Mouse (Mus musculus) embryonic facial prominence, embryonic 12.5 days (tissue): ENCODE data around the gene Sltm. TPM values are rescaled to one million over a fixed set of nuclear protein-coding genes. Genes with fewer than 3 reads are reported as not detected.
A peak's percentile ranks its signal among the peaks of the same experiment; 100 is the strongest.

Experiments
- ATAC-seq: fragments of 200-750 bp; cut with Nextera tagmentation; 2 replicates; pipeline ENCODE4 v1.8.0; 2017; ENCODE audit not compliant: insufficient number of reproducible peaks, insufficient read depth, low FRiP score, low TSS enrichment
- H3K27ac ChIP-seq: fragments of 300-500 bp; sonication (generic); 2 replicates; pipeline ENCODE4 v1.5.1; 2016; ENCODE audit warnings: mild to moderate bottlenecking
- H3K27me3 ChIP-seq: fragments of 300-500 bp; sonication (generic); 2 replicates; pipeline ENCODE4 v1.6.1; 2016; ENCODE audit warnings: mild to moderate bottlenecking, moderate library complexity
- H3K36me3 ChIP-seq: fragments of 300-500 bp; sonication (generic); 2 replicates; pipeline ENCODE4 v1.6.1; 2016; ENCODE audit warnings: mild to moderate bottlenecking
- H3K4me1 ChIP-seq: fragments of 300-500 bp; sonication (generic); 2 replicates; pipeline ENCODE4 v1.6.1; 2016
- H3K4me2 ChIP-seq: fragments of 300-500 bp; sonication (generic); replicated peaks from 2 replicates; pipeline ENCODE4 v1.6.1; 2016; ENCODE audit warnings: mild to moderate bottlenecking, moderate library complexity
- H3K4me3 ChIP-seq: fragments of 300-500 bp; sonication (generic); 2 replicates; pipeline ENCODE4 v1.5.1; 2016; ENCODE audit warnings: mild to moderate bottlenecking
- H3K9ac ChIP-seq: fragments of 300-500 bp; sonication (generic); 2 replicates; pipeline ENCODE4 v1.6.1; 2016; ENCODE audit warnings: mild to moderate bottlenecking, moderate library complexity
- H3K9me3 ChIP-seq: fragments of 300-500 bp; sonication (generic); 2 replicates; pipeline ENCODE4 v1.6.1; 2016; ENCODE audit warnings: mild to moderate bottlenecking, moderate library complexity
- WGBS: fragments of 180-500 bp; shearing (Covaris S2); methylation state at CpG from one replicate; pipeline ENCODE4 v1.1.7; 2016; 5-methylcytosine and 5-hydroxymethylcytosine counted together
- polyA plus RNA-seq: library from polyadenylated mRNA; unstranded; fragments of >200 nt; fragmentation: Nextera tagmentation; extraction: Ambion mirVana; gene quantifications from 2 replicates; pipeline ENCODE4 v1.2.1, GENCODE M21; 2016

The Sltm gene
- 70.7 and 77.6 TPM in 2 replicates for polyA plus RNA-seq

DNA sequence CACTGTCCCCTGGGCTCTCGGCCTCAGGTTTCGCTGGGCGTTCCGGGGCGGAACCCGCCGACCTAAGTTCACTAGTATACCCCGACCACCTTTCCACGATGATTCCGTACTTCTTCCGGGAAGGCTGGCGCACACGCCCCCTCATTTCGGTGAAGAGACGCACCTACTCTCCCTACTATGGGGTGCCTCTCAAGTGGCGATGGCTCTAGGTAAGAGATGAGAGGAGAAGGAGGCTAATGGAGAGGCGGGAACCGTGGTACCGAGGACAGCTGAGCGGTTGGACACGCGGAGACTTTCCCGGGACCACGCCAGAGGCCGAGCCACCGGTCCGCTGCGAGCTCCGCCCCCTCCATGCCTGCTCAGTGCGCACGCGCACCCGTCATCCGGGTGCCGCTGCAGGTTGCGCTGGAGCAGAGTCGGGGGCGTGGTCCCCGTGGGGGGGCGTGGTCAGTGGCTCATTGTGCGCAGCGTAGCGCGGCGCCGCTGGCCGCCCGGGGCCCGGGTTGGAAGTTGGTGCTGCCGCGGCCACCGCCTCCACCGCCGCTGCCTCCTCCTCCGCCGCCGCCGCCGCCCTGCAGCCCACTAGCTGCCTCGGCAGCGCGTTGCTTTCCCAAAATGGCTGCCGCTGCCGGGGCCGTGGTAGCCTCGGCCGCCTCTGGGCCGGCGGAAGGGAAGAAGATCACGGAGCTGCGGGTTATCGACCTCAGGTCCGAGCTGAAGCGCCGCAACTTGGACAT lies at the start of gene Sltm:
Gene Sltm, plus strand, starts transcription at position 450 of the 737 bp plus-strand sequence.
- peaks cover 11% of the 10 kb centered on the region for H3K4me1 ChIP-seq
- no peaks in the 10 kb centered on the region for H3K9me3 ChIP-seq
- WGBS = under 1% methylated on average over 70 of the region's 75 CpGs
- peaks cover 3% of the 10 kb centered on the region; the same call in 1 of the 2 replicates for H3K36me3 ChIP-seq
- peak within 1 kb of the TSS; percentile 91 for H3K4me3 ChIP-seq
- peak within 1 kb of the TSS; percentile 99 for H3K27ac ChIP-seq
- H3K4me2 ChIP-seq = peak within 1 kb of the TSS; percentile 77
- peak within 1 kb of the TSS; percentile 97 for H3K9ac ChIP-seq
- H3K27me3 ChIP-seq = no peaks in the 10 kb centered on the region
- peak; percentile 94 for ATAC-seq

DNA sequence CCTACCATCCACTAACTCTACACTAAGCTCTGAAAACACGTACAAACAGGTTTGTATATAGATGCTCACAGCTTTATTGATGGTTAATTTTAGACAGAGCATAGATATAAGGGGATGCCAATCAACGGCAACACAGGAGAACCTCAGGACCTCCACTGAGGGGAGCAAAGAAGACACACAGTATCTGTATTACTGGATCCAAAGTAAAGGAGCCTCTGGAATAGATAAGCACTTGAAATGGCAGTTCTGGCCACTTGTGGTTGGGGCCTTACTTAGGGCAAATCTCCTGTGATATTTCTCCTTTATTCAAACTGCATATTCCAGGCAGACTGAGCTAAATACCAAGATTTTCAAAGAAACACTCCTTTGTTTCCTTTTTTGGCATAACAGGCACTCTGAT lies 49.5 kb upstream of the Sltm start:
- no peak overlapping the region for H3K9ac ChIP-seq
- no peaks in the 10 kb centered on the region for H3K27me3 ChIP-seq
- H3K4me1 ChIP-seq = no peaks in the 10 kb centered on the region
- H3K27ac ChIP-seq = no peak overlapping the region
- H3K4me2 ChIP-seq = no peak overlapping the region
- 91% methylated on average over 2 of the region's 2 CpGs for WGBS
- no peaks in the 10 kb centered on the region for H3K9me3 ChIP-seq
- H3K4me3 ChIP-seq = no peak overlapping the region
- 0 out of 2 replicates have a peak, but pooled peaks cover 6% of the 10 kb centered on the region for H3K36me3 ChIP-seq
- ATAC-seq = no peak

GRCm38 (mm10) chr9:70496990-70497389 lies 45.6 kb upstream of the Sltm start:
- 0 out of 2 replicates have a peak, but pooled peaks cover 21% of the 10 kb centered on the region for H3K36me3 ChIP-seq
- peaks cover 2% of the 10 kb centered on the region for H3K4me1 ChIP-seq
- H3K9ac ChIP-seq = no peak overlapping the region
- no peak overlapping the region for H3K4me2 ChIP-seq
- no peak for ATAC-seq
- no peaks in the 10 kb centered on the region for H3K9me3 ChIP-seq
- H3K27ac ChIP-seq = no peak overlapping the region
- H3K4me3 ChIP-seq = no peak overlapping the region
- H3K27me3 ChIP-seq = no peaks in the 10 kb centered on the region

DNA sequence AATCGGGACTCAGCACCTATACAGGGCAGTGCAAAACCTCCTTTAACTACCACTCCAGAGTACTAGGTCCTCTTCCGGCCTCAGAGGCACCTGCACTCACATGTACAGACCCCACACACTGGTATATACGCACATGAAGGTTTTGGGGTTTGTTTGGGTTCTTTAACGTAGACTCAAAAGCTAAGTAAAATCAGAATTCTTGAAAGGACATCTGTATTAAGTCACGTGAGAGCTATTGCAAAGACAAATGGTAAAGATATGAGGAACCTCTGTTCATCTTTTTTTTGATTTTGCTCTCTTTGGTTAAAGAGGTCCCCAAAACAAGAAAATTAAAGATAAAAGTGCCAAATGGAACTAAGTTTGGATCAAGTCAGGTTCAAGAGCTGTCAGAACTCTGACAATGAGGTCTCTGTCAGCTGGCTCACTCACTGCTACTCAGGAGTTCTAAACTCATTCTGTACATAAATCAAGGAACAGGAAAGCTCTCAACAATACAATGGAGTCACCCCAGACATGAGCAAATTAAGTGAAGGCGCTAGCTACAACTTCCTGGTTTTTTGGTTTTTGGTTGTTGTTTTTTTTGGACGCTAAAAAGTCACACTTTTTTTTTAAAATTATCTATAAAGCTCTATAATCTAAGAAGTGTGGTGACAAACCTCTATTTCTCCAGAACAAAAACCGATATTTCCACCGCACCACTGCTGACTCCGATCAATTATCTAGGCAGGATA lies 40.1 kb upstream of the Sltm start:
- H3K9ac ChIP-seq = peak overlapping the region; percentile 98
- H3K4me3 ChIP-seq = peak overlapping the region; percentile 97
- H3K9me3 ChIP-seq = no peaks in the 10 kb centered on the region
- H3K27me3 ChIP-seq = no peaks in the 10 kb centered on the region
- peak overlapping the region; percentile 68 for H3K4me2 ChIP-seq
- no peak for ATAC-seq
- H3K4me1 ChIP-seq = peaks cover 8% of the 10 kb centered on the region
- H3K27ac ChIP-seq = peak overlapping the region; percentile 99
- 38% methylated on average over 10 of the region's 10 CpGs for WGBS
- 0 out of 2 replicates have a peak, but pooled peaks cover 15% of the 10 kb centered on the region for H3K36me3 ChIP-seq

DNA sequence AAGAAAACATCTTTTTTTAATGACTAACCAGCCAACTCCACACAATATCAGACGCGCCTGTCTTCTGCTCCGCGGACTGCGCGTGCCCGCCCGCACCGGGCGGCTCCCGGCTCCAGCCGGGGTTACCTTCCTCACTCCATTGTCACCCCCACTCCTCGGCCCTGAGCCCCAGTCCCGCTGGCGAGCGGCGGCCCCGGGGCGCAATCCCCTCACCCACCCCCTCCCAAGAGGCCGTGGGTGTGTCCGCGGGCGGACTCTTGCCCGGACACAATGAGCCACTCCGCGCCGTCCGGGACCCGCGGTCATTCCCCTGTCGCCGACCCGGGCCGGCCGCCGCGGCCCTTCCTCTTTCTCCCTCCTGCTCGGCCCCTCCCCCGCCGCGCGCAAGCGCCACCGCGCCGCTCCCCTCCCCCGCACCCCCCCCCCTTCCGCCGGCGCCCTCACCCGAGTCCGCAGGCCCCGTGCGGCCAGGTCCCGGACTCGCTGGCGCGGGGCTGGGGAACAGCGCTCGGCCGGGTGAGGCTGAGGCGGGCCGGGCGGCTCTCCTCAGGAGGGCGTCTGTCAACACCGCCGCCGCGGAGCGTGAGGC lies 39.4 kb upstream of the Sltm start:
- H3K27ac ChIP-seq = peak overlapping the region; percentile 99
- WGBS = under 1% methylated on average over 61 of the region's 70 CpGs
- ATAC-seq = peak; percentile 87

GRCm38 (mm10) chr9:70503626-70504041 lies 38.9 kb upstream of the Sltm start, which contains the start of gene Rnf111:
Gene Rnf111, minus strand, starts transcription at chr9:70503725.
- peak within 1 kb of the TSS; percentile 99 for H3K27ac ChIP-seq
- WGBS = under 1% methylated on average over 45 of the region's 45 CpGs

More for the DNA sequence above, 39.4 kb upstream of the Sltm start:
- Histone ChIP-seq H3K36me3 (0 out of 2 replicates have a peak, but pooled peaks cover 15% of the 10 kb centered on the region), H3K9ac (peak overlapping the region; percentile 98), H3K4me3 (peak overlapping the region; percentile 97), H3K4me2 (peak overlapping the region; percentile 68), H3K27me3 (no peaks in the 10 kb centered on the region), H3K9me3 (no peaks in the 10 kb centered on the region), H3K4me1 (peaks cover 8% of the 10 kb centered on the region)

DNA sequence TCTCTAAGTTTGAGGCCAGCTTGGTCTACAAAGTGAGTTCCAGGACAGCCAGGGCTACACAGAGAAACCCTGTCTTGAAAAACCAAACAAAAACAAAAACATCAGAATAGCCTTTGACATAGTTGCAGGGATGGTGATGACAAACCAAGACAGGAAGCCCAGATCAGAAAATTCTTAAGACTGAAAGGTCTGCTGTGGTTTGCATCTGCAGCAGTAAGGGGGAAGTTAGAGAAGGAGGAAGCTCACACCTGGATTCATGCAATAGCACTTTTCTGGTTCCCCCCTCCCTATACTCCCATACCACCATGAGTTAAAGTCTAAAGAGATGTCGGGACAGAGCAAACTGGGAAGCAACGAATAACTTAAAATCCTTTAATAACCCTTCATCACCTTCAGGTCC lies 36.4 kb upstream of the Sltm start:
- 70% methylated on average over 2 of the region's 2 CpGs for WGBS
- no peaks in the 10 kb centered on the region for H3K9me3 ChIP-seq
- no peaks in the 10 kb centered on the region for H3K27me3 ChIP-seq
- ATAC-seq = no peak
- no peaks in the 10 kb centered on the region for H3K36me3 ChIP-seq
- H3K4me1 ChIP-seq = peaks cover 8% of the 10 kb centered on the region
- no peak overlapping the region for H3K4me3 ChIP-seq
- H3K4me2 ChIP-seq = no peak overlapping the region
- no peak overlapping the region for H3K27ac ChIP-seq
- H3K9ac ChIP-seq = no peak overlapping the region

More at GRCm38 (mm10) chr9:70503626-70504041, 38.9 kb upstream of the Sltm start, which contains the start of gene Rnf111:
- Histone ChIP-seq H3K9me3 (no peaks in the 10 kb centered on the region), H3K4me1 (peaks cover 8% of the 10 kb centered on the region), H3K9ac (peak within 1 kb of the TSS; percentile 98), H3K36me3 (0 out of 2 replicates have a peak, but pooled peaks cover 10% of the 10 kb centered on the region), H3K4me2 (peak within 1 kb of the TSS; percentile 68), H3K27me3 (no peaks in the 10 kb centered on the region), H3K4me3 (peak within 1 kb of the TSS; percentile 97)
- peak; percentile 95 for ATAC-seq

- no peak overlapping the region for H3K9ac ChIP-seq
- H3K4me3 ChIP-seq = no peak overlapping the region
- no peak overlapping the region for H3K4me2 ChIP-seq
- H3K4me1 ChIP-seq = peaks cover 8% of the 10 kb centered on the region
- no peaks in the 10 kb centered on the region for H3K36me3 ChIP-seq
- no peak overlapping the region for H3K27ac ChIP-seq
- H3K9me3 ChIP-seq = no peaks in the 10 kb centered on the region
- WGBS = 84% methylated on average over 8 of the region's 8 CpGs
- H3K27me3 ChIP-seq = no peaks in the 10 kb centered on the region
- no peak for ATAC-seq
These were observed 35.8 kb upstream of the Sltm start for GRCm38 (mm10) chr9:70506787-70507186.

- 77% methylated on average over 4 of the region's 4 CpGs for WGBS
- H3K27me3 ChIP-seq = no peaks in the 10 kb centered on the region
- no peak overlapping the region for H3K4me3 ChIP-seq
- ATAC-seq = no peak
- H3K4me2 ChIP-seq = no peak overlapping the region
- no peak overlapping the region for H3K27ac ChIP-seq
- no peak overlapping the region for H3K9ac ChIP-seq
- no peaks in the 10 kb centered on the region for H3K36me3 ChIP-seq
- no peaks in the 10 kb centered on the region for H3K9me3 ChIP-seq
- no peaks in the 10 kb centered on the region for H3K4me1 ChIP-seq
These were observed 32.5 kb upstream of the Sltm start for GRCm38 (mm10) chr9:70509906-70510525.

DNA sequence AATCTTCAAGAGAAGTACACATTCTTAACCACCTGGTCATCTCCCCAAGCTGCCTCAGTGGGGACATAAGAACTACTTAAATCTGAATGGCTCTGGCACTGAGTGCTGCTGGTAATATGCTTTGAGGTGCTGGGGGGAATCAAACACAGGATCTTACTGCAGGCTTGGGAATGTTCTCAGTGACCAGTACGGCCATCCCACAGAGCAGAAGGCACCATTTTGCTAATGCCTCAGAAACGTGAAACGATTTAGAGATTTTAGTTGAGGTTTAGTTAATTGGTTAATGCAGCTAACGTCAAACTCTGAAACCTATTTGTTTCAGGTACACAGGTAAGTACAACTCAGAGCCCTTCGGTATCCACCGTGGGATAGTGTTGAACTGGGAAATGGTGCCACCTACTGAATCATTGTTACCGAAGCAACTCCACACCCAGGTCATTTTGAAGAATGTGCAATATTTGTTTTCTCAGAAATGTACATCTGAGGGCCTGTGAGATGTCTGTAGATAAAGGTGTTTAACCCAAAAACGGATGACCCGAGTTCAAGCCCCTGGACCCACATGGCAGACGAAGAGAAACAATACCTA lies 31.5 kb upstream of the Sltm start:
- Histone ChIP-seq H3K36me3 (no peaks in the 10 kb centered on the region), H3K9ac (no peak overlapping the region), H3K4me1 (no peaks in the 10 kb centered on the region), H3K27me3 (no peaks in the 10 kb centered on the region), H3K4me2 (no peak overlapping the region), H3K9me3 (no peaks in the 10 kb centered on the region), H3K4me3 (no peak overlapping the region), H3K27ac (no peak overlapping the region)
- ATAC-seq = no peak
- WGBS = 57% methylated on average over 10 of the region's 10 CpGs

GRCm38 (mm10) chr9:70511681-70512080 lies 30.9 kb upstream of the Sltm start:
- H3K4me3 ChIP-seq = no peak overlapping the region
- H3K27ac ChIP-seq = no peak overlapping the region
- H3K36me3 ChIP-seq = no peaks in the 10 kb centered on the region
- 73% methylated on average over 7 of the region's 7 CpGs for WGBS
- H3K9ac ChIP-seq = no peak overlapping the region
- ATAC-seq = no peak
- no peak overlapping the region for H3K4me2 ChIP-seq
- H3K9me3 ChIP-seq = no peaks in the 10 kb centered on the region
- no peaks in the 10 kb centered on the region for H3K4me1 ChIP-seq
- H3K27me3 ChIP-seq = no peaks in the 10 kb centered on the region
